Mouse (Mus musculus): ENCODE measurements around the gene Cacng6. TPM values are rescaled to one million over a fixed set of nuclear protein-coding genes. Genes with fewer than 3 reads are reported as not detected.
"Not testable (repeated sequence)": the region's sequence is repeated elsewhere in the genome, so short reads cannot be mapped to it uniquely, and the experiment has no call there.

Cacng6 gene
- polyA plus RNA-seq, 1 experiment from 2014 or later = not detected

GRCm38 (mm10) chr7:3397797-3398196, 26.2 kb upstream of the Cacng6 start:
- Histone ChIP-seq H3K4me1 (peaks cover 13% of the 10 kb centered on the region), H3K27ac (replicated peaks) (no peak overlapping the region), H3K9me3 (replicated peaks) (no peaks in the 10 kb centered on the region), H3K4me3 (no peak overlapping the region), H3K36me3 (peaks cover 16% of the 10 kb centered on the region), H3K27me3 (ENCODE audit: low read depth, poor library complexity, severe bottlenecking) (no peaks in the 10 kb centered on the region)
- no peak for DNase-seq (ENCODE audit: low spot score)
- WGBS = 54% methylated on average over 7 of the region's 7 CpGs

GRCm38 (mm10) chr7:3398363-3398762, 25.6 kb upstream of the Cacng6 start:
- not testable (repeated sequence) for H3K27ac ChIP-seq (replicated peaks); H3K4me3 ChIP-seq; H3K27me3 ChIP-seq (ENCODE audit: low read depth, poor library complexity, severe bottlenecking); DNase-seq (ENCODE audit: low spot score); H3K9me3 ChIP-seq (replicated peaks)
- WGBS = 93% methylated on average over 8 of the region's 8 CpGs
- peaks cover 11% of the 10 kb centered on the region for H3K4me1 ChIP-seq
- H3K36me3 ChIP-seq = peaks cover 16% of the 10 kb centered on the region

GRCm38 (mm10) chr7:3399937-3400336, 24.1 kb upstream of the Cacng6 start:
- H3K4me1 ChIP-seq = peaks cover 9% of the 10 kb centered on the region
- DNase-seq (ENCODE audit: low spot score) = no peak
- H3K27ac ChIP-seq (replicated peaks) = no peak overlapping the region
- no peaks in the 10 kb centered on the region for H3K9me3 ChIP-seq (replicated peaks)
- H3K27me3 ChIP-seq (ENCODE audit: low read depth, poor library complexity, severe bottlenecking) = no peaks in the 10 kb centered on the region
- H3K4me3 ChIP-seq = no peak overlapping the region
- H3K36me3 ChIP-seq = peaks cover 5% of the 10 kb centered on the region

- Histone ChIP-seq H3K4me1 (peaks cover 19% of the 10 kb centered on the region), H3K27ac (replicated peaks) (no peak overlapping the region), H3K36me3 (no peaks in the 10 kb centered on the region), H3K4me3 (no peak overlapping the region), H3K9me3 (replicated peaks) (0 out of 2 replicates have a peak, but pooled peaks cover 1% of the 10 kb centered on the region), H3K27me3 (ENCODE audit: low read depth, poor library complexity, severe bottlenecking) (peaks cover 41% of the 10 kb centered on the region)
- WGBS = 70% methylated on average over 11 of the region's 11 CpGs
- DNase-seq (ENCODE audit: low spot score) = no peak
Observed at GRCm38 (mm10) chr7:3409729-3410520, 14.1 kb upstream of the Cacng6 start.

GRCm38 (mm10) chr7:3411160-3411941, 12.6 kb upstream of the Cacng6 start:
- peak overlapping the region; percentile 75 for H3K27ac ChIP-seq (replicated peaks)
- 0 out of 2 replicates have a peak, but pooled peaks cover 3% of the 10 kb centered on the region for H3K9me3 ChIP-seq (replicated peaks)
- DNase-seq (ENCODE audit: low spot score) = peak; percentile 84
- peak overlapping the region; percentile 58 for H3K4me3 ChIP-seq
- H3K27me3 ChIP-seq (ENCODE audit: low read depth, poor library complexity, severe bottlenecking) = peaks cover 55% of the 10 kb centered on the region
- under 1% methylated on average over 33 of the region's 33 CpGs for WGBS
- H3K36me3 ChIP-seq = no peaks in the 10 kb centered on the region
- H3K4me1 ChIP-seq = peaks cover 29% of the 10 kb centered on the region

- H3K4me3 ChIP-seq = peak overlapping the region; percentile 58
- 2% methylated on average over 20 of the region's 20 CpGs for WGBS
- H3K27ac ChIP-seq (replicated peaks) = peak overlapping the region; percentile 63
- H3K4me1 ChIP-seq = peaks cover 29% of the 10 kb centered on the region
- H3K36me3 ChIP-seq = no peaks in the 10 kb centered on the region
- peaks cover 62% of the 10 kb centered on the region for H3K27me3 ChIP-seq (ENCODE audit: low read depth, poor library complexity, severe bottlenecking)
- peak; percentile 54 for DNase-seq (ENCODE audit: low spot score)
- H3K9me3 ChIP-seq (replicated peaks) = 0 out of 2 replicates have a peak, but pooled peaks cover 3% of the 10 kb centered on the region
Observed at GRCm38 (mm10) chr7:3412036-3412435, 12.0 kb upstream of the Cacng6 start.

GRCm38 (mm10) chr7:3414888-3415287, 9.1 kb upstream of the Cacng6 start:
- H3K27me3 ChIP-seq (ENCODE audit: low read depth, poor library complexity, severe bottlenecking) = peaks cover 84% of the 10 kb centered on the region

GRCm38 (mm10) chr7:3415378-3415777, 8.6 kb upstream of the Cacng6 start:
- 0 out of 2 replicates have a peak, but pooled peaks cover 3% of the 10 kb centered on the region for H3K9me3 ChIP-seq (replicated peaks)
- peaks cover 83% of the 10 kb centered on the region for H3K27me3 ChIP-seq (ENCODE audit: low read depth, poor library complexity, severe bottlenecking)
- peak; percentile 40 for DNase-seq (ENCODE audit: low spot score)
- peaks cover 29% of the 10 kb centered on the region for H3K4me1 ChIP-seq
- H3K27ac ChIP-seq (replicated peaks) = peak overlapping the region; percentile 78
- H3K4me3 ChIP-seq = peak overlapping the region; percentile 69
- under 1% methylated on average over 54 of the region's 60 CpGs for WGBS
- no peaks in the 10 kb centered on the region for H3K36me3 ChIP-seq

More at GRCm38 (mm10) chr7:3414888-3415287, 9.1 kb upstream of the Cacng6 start:
- H3K27ac ChIP-seq (replicated peaks) = peak overlapping the region; percentile 78
- peak overlapping the region; percentile 69 for H3K4me3 ChIP-seq
- no peaks in the 10 kb centered on the region for H3K36me3 ChIP-seq
- DNase-seq (ENCODE audit: low spot score) = peak; percentile 67
- 0 out of 2 replicates have a peak, but pooled peaks cover 3% of the 10 kb centered on the region for H3K9me3 ChIP-seq (replicated peaks)
- H3K4me1 ChIP-seq = peaks cover 29% of the 10 kb centered on the region
- WGBS = under 1% methylated on average over 47 of the region's 47 CpGs

GRCm38 (mm10) chr7:3419941-3420340, 4.1 kb upstream of the Cacng6 start:
- DNase-seq (ENCODE audit: low spot score) = no peak
- H3K4me3 ChIP-seq = no peak overlapping the region
- peaks cover 97% of the 10 kb centered on the region for H3K27me3 ChIP-seq (ENCODE audit: low read depth, poor library complexity, severe bottlenecking)
- 37% methylated on average over 6 of the region's 6 CpGs for WGBS
- no peaks in the 10 kb centered on the region for H3K36me3 ChIP-seq
- H3K4me1 ChIP-seq = peaks cover 18% of the 10 kb centered on the region
- 0 out of 2 replicates have a peak, but pooled peaks cover 2% of the 10 kb centered on the region for H3K9me3 ChIP-seq (replicated peaks)
- H3K27ac ChIP-seq (replicated peaks) = no peak overlapping the region

GRCm38 (mm10) chr7:3420466-3420865, 3.5 kb upstream of the Cacng6 start:
- Histone ChIP-seq H3K27ac (replicated peaks) (no peak overlapping the region), H3K36me3 (no peaks in the 10 kb centered on the region), H3K4me1 (peaks cover 13% of the 10 kb centered on the region), H3K27me3 (ENCODE audit: low read depth, poor library complexity, severe bottlenecking) (peaks cover 97% of the 10 kb centered on the region), H3K4me3 (no peak overlapping the region), H3K9me3 (replicated peaks) (no peaks in the 10 kb centered on the region)
- WGBS = 58% methylated on average over 5 of the region's 5 CpGs
- no peak for DNase-seq (ENCODE audit: low spot score)

GRCm38 (mm10) chr7:3421297-3421696, 2.7 kb upstream of the Cacng6 start:
- Histone ChIP-seq H3K4me3 (no peak overlapping the region), H3K27me3 (ENCODE audit: low read depth, poor library complexity, severe bottlenecking) (peaks cover 96% of the 10 kb centered on the region), H3K4me1 (peaks cover 9% of the 10 kb centered on the region), H3K9me3 (replicated peaks) (no peaks in the 10 kb centered on the region), H3K27ac (replicated peaks) (no peak overlapping the region), H3K36me3 (no peaks in the 10 kb centered on the region)
- 87% methylated on average over 3 of the region's 3 CpGs for WGBS
- no peak for DNase-seq (ENCODE audit: low spot score)

GRCm38 (mm10) chr7:3422051-3422450, 1.9 kb upstream of the Cacng6 start:
- Histone ChIP-seq H3K9me3 (replicated peaks) (no peaks in the 10 kb centered on the region), H3K4me1 (peaks cover 9% of the 10 kb centered on the region), H3K27ac (replicated peaks) (no peak overlapping the region), H3K27me3 (ENCODE audit: low read depth, poor library complexity, severe bottlenecking) (peaks cover 88% of the 10 kb centered on the region), H3K36me3 (no peaks in the 10 kb centered on the region), H3K4me3 (no peak overlapping the region)
- 68% methylated on average over 7 of the region's 7 CpGs for WGBS
- DNase-seq (ENCODE audit: low spot score) = no peak

Measured in midbrain, embryonic 10.5 days (tissue).